In genomic region chr2:107324090-107324489, GRCm38 (mm10) we compare ENCODE assay signal across 27 mouse cellular contexts. TPM values are rescaled to one million over a fixed set of nuclear protein-coding genes. Genes with fewer than 3 reads are reported as not detected.
A peak's percentile ranks its signal among the peaks of the same experiment; 100 is the strongest.
DNase-seq lines count a peak whose midpoint lies in the region; ATAC-seq and TF ChIP-seq lines count a peak whose summit lies in the region.
"Had no signal": no experiment of that assay in that cellular context is flagged by ENCODE, and none has a peak within 500 bp of the region (broad histone marks: within the 10 kb centered on the region; RNA-seq: fewer than 3 reads in every experiment).

No protein-coding gene starts in this region.

- peak overlapping the region; percentile 28 for H3K4me2 ChIP-seq in myocyte (ENCODE audit: low read depth)
- no peak overlapping the region for H3K4me2 ChIP-seq in stomach, postnatal 0 days (replicated peaks; ENCODE audit: low read depth)
- H3K4me2 ChIP-seq: forebrain, embryonic 13.5 days; heart, embryonic 12.5 days; heart, embryonic 15.5 days; hindbrain, embryonic 13.5 days had no signal

- no peak for TF ChIP-seq CTCF in layer of hippocampus, adult 2 months (conservative IDR thresholded peaks at IDR 0.05)
- no peak for TF ChIP-seq CTCF in C2C12 (IDR thresholded peaks at IDR 0.05; ENCODE audit: control insufficient read depth, insufficient read depth, insufficient read length)
- TF ChIP-seq CTCF in stomach, postnatal 0 days (IDR thresholded peaks at IDR 0.05; ENCODE audit: low read depth) = no peak

- no peaks in the 10 kb centered on the region for H3K36me3 ChIP-seq in C2C12 (ENCODE audit: control insufficient read depth, insufficient read depth)
- no peaks in the 10 kb centered on the region for H3K36me3 ChIP-seq in myocyte (ENCODE audit: control insufficient read depth, insufficient read depth)
- no peaks in the 10 kb centered on the region for H3K36me3 ChIP-seq in stomach, postnatal 0 days (ENCODE audit: control insufficient read depth, insufficient read depth, low read length)
- H3K36me3 ChIP-seq: forebrain, embryonic 10.5 days; G1E; heart, embryonic 12.5 days; heart, embryonic 15.5 days; hindbrain, embryonic 10.5 days; hindbrain, embryonic 13.5 days had no signal

- no peak overlapping the region for H3K4me3 ChIP-seq in layer of hippocampus, adult 2 months
- no peak overlapping the region for H3K4me3 ChIP-seq in C2C12 (ENCODE audit: insufficient read depth, poor library complexity, severe bottlenecking)
- H3K4me3 ChIP-seq in myocyte = no peak overlapping the region
- no peak overlapping the region for H3K4me3 ChIP-seq in stomach, postnatal 0 days (ENCODE audit: low read depth, low read length)
- H3K4me3 ChIP-seq: forebrain, embryonic 10.5 days; forebrain, embryonic 13.5 days; heart, embryonic 12.5 days; heart, embryonic 15.5 days; hindbrain, embryonic 10.5 days; hindbrain, embryonic 13.5 days had no signal

- H3K27ac ChIP-seq in layer of hippocampus, adult 2 months = 0 out of 2 replicates have a peak overlapping the region, but pooled peaks have one; percentile 4
- no peak overlapping the region for H3K27ac ChIP-seq in stomach, postnatal 0 days (replicated peaks)
- H3K27ac ChIP-seq: forebrain, embryonic 10.5 days; forebrain, embryonic 13.5 days; heart, embryonic 15.5 days; hindbrain, embryonic 10.5 days; hindbrain, embryonic 13.5 days had no signal

- no peak overlapping the region for H3K9ac ChIP-seq in stomach, postnatal 0 days (ENCODE audit: low read length)
- H3K9ac ChIP-seq: forebrain, embryonic 13.5 days; heart, embryonic 12.5 days; heart, embryonic 15.5 days; hindbrain, embryonic 13.5 days had no signal

- H3K79me3 ChIP-seq in C2C12 (ENCODE audit: low read depth) = no peaks in the 10 kb centered on the region

- H3K27me3 ChIP-seq in C2C12 (ENCODE audit: control insufficient read depth, insufficient read depth, insufficient read length) = no peaks in the 10 kb centered on the region
- H3K27me3 ChIP-seq in myocyte (ENCODE audit: control insufficient read depth, insufficient read depth, insufficient read length) = no peaks in the 10 kb centered on the region
- no peaks in the 10 kb centered on the region for H3K27me3 ChIP-seq in stomach, postnatal 0 days (ENCODE audit: control insufficient read depth, insufficient read depth, low read length)
- H3K27me3 ChIP-seq: CH12.LX; forebrain, embryonic 13.5 days; heart, embryonic 12.5 days; heart, embryonic 15.5 days; hindbrain, embryonic 13.5 days had no signal

- TF ChIP-seq EP300 in stomach, postnatal 0 days (optimal IDR thresholded peaks at IDR 0.05) = no peak

- no peaks in the 10 kb centered on the region for H3K4me1 ChIP-seq in stomach, postnatal 0 days (replicated peaks; ENCODE audit: control insufficient read depth, insufficient read depth)
- H3K4me1 ChIP-seq: hindbrain, embryonic 10.5 days had no signal

- H3K79me2 ChIP-seq in C2C12 (ENCODE audit: control insufficient read depth, insufficient read depth) (no peaks in the 10 kb centered on the region), myocyte (ENCODE audit: control insufficient read depth, insufficient read depth) (no peaks in the 10 kb centered on the region)

- 78% methylated on average over 3 of the region's 3 CpGs for WGBS in stomach, postnatal 0 days

- no peak for ATAC-seq in stomach, postnatal 0 days (ENCODE audit: low FRiP score, low TSS enrichment)
- ATAC-seq: activated CD4-positive, CD25-positive, alpha-beta regulatory T cell, adult 4 months; forebrain, embryonic 13.5 days; forebrain, embryonic 16.5 days had no signal

- H3ac ChIP-seq in C2C12 (ENCODE audit: control insufficient read depth, insufficient read length, low read depth) (no peak overlapping the region), myocyte (ENCODE audit: control insufficient read depth, insufficient read length) (no peak overlapping the region)

- H3K9me3 ChIP-seq in stomach, postnatal 0 days (ENCODE audit: control insufficient read depth, low read length) = no peaks in the 10 kb centered on the region
- H3K9me3 ChIP-seq: forebrain, embryonic 10.5 days; forebrain, embryonic 13.5 days; G1E; heart, embryonic 12.5 days; heart, embryonic 15.5 days; hindbrain, embryonic 10.5 days; hindbrain, embryonic 13.5 days had no signal

- no peak for TF ChIP-seq POLR2A in myocyte (IDR thresholded peaks at IDR 0.05; ENCODE audit: insufficient read length, low read depth)

- DNase-seq in layer of hippocampus, adult 2 months (ENCODE audit: low spot score in 2 of 2) = no peak
- DNase-seq in layer of hippocampus, postnatal 36 days = no peak
- peak; percentile 57 for DNase-seq in 3T3-L1 (ENCODE audit: low read depth, low spot score)
- DNase-seq in stomach, postnatal 0 days (ENCODE audit: low spot score) = no peak
- DNase-seq: adrenal gland, adult 8-10 months; adrenal gland, postnatal 25 days; cerebellum, adult 18-20 months; cerebellum, adult 9-10 months; cerebellum, postnatal 14 days; gastrocnemius, postnatal 25 days; heart, adult 18-20 months; heart, postnatal 10 days; heart, postnatal 36 days had no signal

TF ChIP-seq in C2C12, 6 proteins besides CTCF, POLR2A, EP300 and RAD21:
- TF ChIP-seq MYOD1 (IDR thresholded peaks at IDR 0.05; ENCODE audit: control insufficient read depth, insufficient read length, low read depth) = peak; percentile 39
- TF ChIP-seq FOSL1 (IDR thresholded peaks at IDR 0.05; ENCODE audit: insufficient read depth, low read length, poor library complexity, severe bottlenecking) = no peak

TF ChIP-seq in myocyte, 11 proteins besides CTCF, POLR2A, EP300 and RAD21:
- TF ChIP-seq MYOG (IDR thresholded peaks at IDR 0.05; ENCODE audit: control insufficient read depth in 1 of 3, insufficient read depth in 1 of 3, insufficient read length in 2 of 3, low read depth in 2 of 3) = no peak
- no peak for TF ChIP-seq REST (IDR thresholded peaks at IDR 0.05; ENCODE audit: insufficient read depth, insufficient read length)

RNA-seq across cellular contexts. Expression of gene Kcna4, which starts 33.7 kb away (rescaled TPM):
- 10 to 100 TPM; 41.6 to 48.6 TPM for total RNA-seq in layer of hippocampus, adult 2 months (2021)
- total RNA-seq in layer of hippocampus, postnatal 36 days (2021) = 10 to 100 TPM; 39.2 to 40.7 TPM
- polyA plus RNA-seq in C2C12 (2012; fragmentation: generic; extraction: Trizol) (0.01 TPM), myocyte (2012; fragmentation: generic; extraction: Trizol) (0.02 TPM)
- polyA plus RNA-seq in stomach, postnatal 0 days (2015; fragmentation: Nextera tagmentation; extraction: Ambion mirVana) = 0.27 and 0.29 TPM in 2 replicates
- total RNA-seq: CH12.LX; gastrocnemius, adult 8-10 months; gastrocnemius, postnatal 25 days had no signal
- polyA plus RNA-seq: activated CD4-positive, CD25-positive, alpha-beta regulatory T cell, adult 4 months; G1E; gonadal fat pad, adult 2 months had no signal
